Mouse (Mus musculus) layer of hippocampus, adult 2 months (tissue): ENCODE measurements around the gene Prr5l. TPM values are rescaled to one million over a fixed set of nuclear protein-coding genes. Genes with fewer than 3 reads are reported as not detected.
A peak's percentile ranks its signal among the peaks of the same experiment; 100 is the strongest.
"Not testable (repeated sequence)": the region's sequence is repeated elsewhere in the genome, so short reads cannot be mapped to it uniquely, and the experiment has no call there.

Source experiments
- DNase-seq, 2 experiments: peaks; one replicate each; pipeline ENCODE4 v3.0.0; 2022; ENCODE audit warnings: low spot score in 2 of 2
- H3K27ac ChIP-seq: fragments of 200-600 bp; 2 replicates; pipeline ENCODE4 v1.8.1; 2022
- H3K4me3 ChIP-seq: fragments of 200-600 bp; 2 replicates; pipeline ENCODE4 v1.8.1; 2022; ENCODE audit warnings: mild to moderate bottlenecking
- CTCF ChIP-seq: fragments of 200-600 bp; conservative IDR thresholded peaks from 2 replicates; pipeline ENCODE4 v1.8.1; 2022; ENCODE audit warnings: antibody characterized with exemption, mild to moderate bottlenecking, moderate library complexity
- total RNA-seq, 2 experiments: library from RNA; stranded (reverse); gene quantifications; 2 replicates each; pipeline ENCODE4 v1.2.3; 2021

The Prr5l gene
- total RNA-seq, 2 experiments from 2014 or later, result 7.2 to 9.5 TPM

GRCm38 (mm10) chr2:101762405-101762804 lies 120.4 kb downstream of the Prr5l start:
- TF ChIP-seq CTCF, result no peak
- Histone ChIP-seq H3K4me3 (no peak overlapping the region), H3K27ac (peak overlapping the region; percentile 23; the same call in 1 of the 2 replicates)
- DNase-seq, result no peak

GRCm38 (mm10) chr2:101761898-101762297 lies 120.9 kb downstream of the Prr5l start:
- H3K4me3 ChIP-seq, result no peak overlapping the region

GRCm38 (mm10) chr2:101759523-101760277 lies 123.1 kb downstream of the Prr5l start:
- TF ChIP-seq CTCF, result no peak
- DNase-seq, result peak; percentile 12 to 44
- Histone ChIP-seq H3K27ac (peak overlapping the region; percentile 37; the same call in 1 of the 2 replicates), H3K4me3 (no peak overlapping the region)

More at GRCm38 (mm10) chr2:101761898-101762297, 120.9 kb downstream of the Prr5l start:
- no peak overlapping the region for H3K27ac ChIP-seq
- TF ChIP-seq CTCF, result no peak
- no peak for DNase-seq

GRCm38 (mm10) chr2:101757806-101758205 lies 125.0 kb downstream of the Prr5l start:
- no peak for DNase-seq
- H3K4me3 ChIP-seq, result no peak overlapping the region
- H3K27ac ChIP-seq, result no peak overlapping the region
- TF ChIP-seq CTCF, result no peak

- no peak for DNase-seq
Measured at GRCm38 (mm10) chr2:101756069-101756753, 126.6 kb downstream of the Prr5l start.

GRCm38 (mm10) chr2:101754939-101755555 lies 127.8 kb downstream of the Prr5l start:
- peak overlapping the region; percentile 51 for H3K27ac ChIP-seq
- no peak overlapping the region for H3K4me3 ChIP-seq
- no peak for TF ChIP-seq CTCF
- no peak for DNase-seq

More at GRCm38 (mm10) chr2:101756069-101756753, 126.6 kb downstream of the Prr5l start:
- Histone ChIP-seq H3K4me3 (no peak overlapping the region), H3K27ac (peak overlapping the region; percentile 51)
- TF ChIP-seq CTCF, result no peak

- Histone ChIP-seq H3K27ac (no peak overlapping the region), H3K4me3 (no peak overlapping the region)
- DNase-seq, result no peak
- no peak for TF ChIP-seq CTCF
Measured at GRCm38 (mm10) chr2:101754428-101754827, 128.4 kb downstream of the Prr5l start.

- TF ChIP-seq CTCF, result no peak
- Histone ChIP-seq H3K27ac (no peak overlapping the region; the same call in 1 of the 2 replicates), H3K4me3 (no peak overlapping the region)
- DNase-seq, result no peak
Measured at GRCm38 (mm10) chr2:101752979-101753378, 129.8 kb downstream of the Prr5l start.

- TF ChIP-seq CTCF, result no peak
- Histone ChIP-seq H3K4me3 (no peak overlapping the region), H3K27ac (peak overlapping the region; percentile 65)
- DNase-seq, result no peak
Measured at GRCm38 (mm10) chr2:101752402-101752801, 130.4 kb downstream of the Prr5l start.

GRCm38 (mm10) chr2:101751236-101751922 lies 131.4 kb downstream of the Prr5l start:
- no peak overlapping the region for H3K4me3 ChIP-seq

GRCm38 (mm10) chr2:101746537-101746936 lies 136.3 kb downstream of the Prr5l start:
- no peak overlapping the region for H3K27ac ChIP-seq

More at GRCm38 (mm10) chr2:101751236-101751922, 131.4 kb downstream of the Prr5l start:
- no peak for DNase-seq
- TF ChIP-seq CTCF, result no peak
- H3K27ac ChIP-seq, result peak overlapping the region; percentile 72

GRCm38 (mm10) chr2:101745656-101746055 lies 137.2 kb downstream of the Prr5l start:
- not testable (repeated sequence) for DNase-seq, H3K27ac ChIP-seq, H3K4me3 ChIP-seq

More at GRCm38 (mm10) chr2:101746537-101746936, 136.3 kb downstream of the Prr5l start:
- DNase-seq, result no peak
- no peak for TF ChIP-seq CTCF
- no peak overlapping the region for H3K4me3 ChIP-seq
